Mouse (Mus musculus) cerebellum, postnatal 14 days (tissue): ENCODE data around the gene Stk24.
"Not testable (repeated sequence)": the region's sequence is repeated elsewhere in the genome, so short reads cannot be mapped to it uniquely, and the experiment has no call there.

Experiments used
- DNase-seq, 2 experiments: peaks; one replicate each; pipeline ENCODE4 v3.0.0; 2021; ENCODE audit warnings: mixed read lengths in 2 of 2

Stk24 gene

DNA sequence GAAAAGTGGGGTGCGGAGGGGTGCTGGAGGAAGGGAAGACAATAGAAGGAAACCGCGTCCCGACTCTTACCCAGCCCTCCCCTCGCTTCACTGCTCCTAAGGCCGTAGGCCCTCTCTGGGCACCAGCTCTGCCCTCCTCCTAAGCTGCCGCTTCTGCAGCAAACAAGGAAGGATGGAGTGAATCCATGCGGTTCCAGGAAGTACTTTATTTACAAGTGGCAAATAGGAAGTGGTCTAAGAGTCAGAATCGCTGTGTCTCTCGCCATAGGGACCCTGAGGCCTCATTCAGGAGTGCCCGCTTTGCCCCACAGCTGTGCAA lies at the start of gene Stk24:
Stk24 (minus strand) TSS at position 185 of the 319 bp plus-strand sequence.
- DNase-seq = no peak

DNA sequence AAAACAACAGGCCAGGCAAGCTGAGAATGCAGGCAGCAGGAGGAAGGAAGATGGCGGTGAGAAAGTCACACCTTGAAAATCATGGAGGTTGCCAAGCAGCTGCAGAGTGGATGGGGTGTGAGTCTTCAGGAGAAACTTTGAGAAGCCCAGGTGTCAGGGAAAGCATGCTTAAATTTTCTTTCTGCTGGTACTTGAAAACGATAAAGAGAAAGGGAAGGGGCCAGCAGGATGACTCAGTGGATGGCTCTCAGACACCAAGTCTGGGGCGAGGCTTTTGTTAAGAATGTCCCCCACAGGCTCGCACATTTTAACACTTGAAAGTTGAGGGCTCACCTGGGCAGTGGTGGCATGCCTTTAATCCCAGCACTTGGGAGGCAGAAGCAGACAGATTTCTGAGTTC lies 48.3 kb upstream of the Stk24 start:
- DNase-seq = no peak

DNA sequence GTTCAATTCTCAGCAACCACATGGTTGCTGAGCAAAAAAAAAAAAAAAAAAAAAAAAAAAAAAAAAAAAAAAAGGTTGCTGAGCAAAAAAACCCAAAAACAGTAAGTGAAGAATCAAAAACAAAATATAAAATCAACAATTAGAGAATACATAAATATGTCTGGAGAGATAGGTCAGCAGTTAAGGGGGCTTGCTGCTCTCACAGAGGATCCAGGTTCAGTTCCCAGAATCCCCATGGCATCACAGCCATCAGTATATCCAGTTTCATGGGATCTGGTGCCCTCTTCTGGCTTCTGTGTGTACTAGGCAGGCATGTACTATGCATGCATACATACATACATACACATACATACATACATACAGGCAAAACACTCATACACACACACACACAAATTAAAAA lies 46.9 kb upstream of the Stk24 start:
- no peak for DNase-seq

DNA sequence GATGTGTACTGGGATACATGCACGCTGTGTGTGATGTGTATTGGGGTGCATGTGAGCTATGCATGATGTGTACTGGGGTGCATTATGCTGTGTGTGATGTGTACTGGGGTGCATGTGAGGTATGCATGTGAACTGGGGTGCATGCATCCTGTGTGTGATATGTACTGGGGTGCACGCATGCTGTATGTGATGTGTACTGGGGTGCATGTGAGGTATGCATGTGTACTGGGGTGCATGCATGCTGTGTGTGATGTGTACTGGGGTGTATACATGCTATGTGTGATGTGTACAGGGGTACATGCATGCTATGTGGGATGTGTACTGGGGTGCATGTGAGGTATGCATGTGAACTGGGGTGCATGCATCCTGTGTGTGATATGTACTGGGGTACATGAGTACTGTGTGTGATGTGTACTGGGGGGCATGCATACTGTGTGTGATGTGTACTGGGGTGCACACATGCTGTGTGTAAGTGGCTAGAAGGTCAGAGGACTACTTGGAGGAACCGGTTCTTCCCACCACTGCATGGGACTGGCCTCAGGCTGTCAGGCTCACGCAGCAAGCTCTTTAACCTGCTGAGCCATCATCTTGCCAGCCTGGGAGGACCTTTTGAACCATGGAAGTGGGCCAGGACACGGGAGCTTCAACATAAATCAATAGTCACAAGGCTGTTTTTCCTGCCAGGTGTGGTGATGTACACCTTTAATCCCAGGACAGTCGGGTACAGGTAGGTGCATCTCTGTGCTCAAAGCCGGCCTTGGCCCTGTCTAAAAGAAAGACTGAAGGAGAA lies 45.4 kb upstream of the Stk24 start:
- DNase-seq = no peak

DNA sequence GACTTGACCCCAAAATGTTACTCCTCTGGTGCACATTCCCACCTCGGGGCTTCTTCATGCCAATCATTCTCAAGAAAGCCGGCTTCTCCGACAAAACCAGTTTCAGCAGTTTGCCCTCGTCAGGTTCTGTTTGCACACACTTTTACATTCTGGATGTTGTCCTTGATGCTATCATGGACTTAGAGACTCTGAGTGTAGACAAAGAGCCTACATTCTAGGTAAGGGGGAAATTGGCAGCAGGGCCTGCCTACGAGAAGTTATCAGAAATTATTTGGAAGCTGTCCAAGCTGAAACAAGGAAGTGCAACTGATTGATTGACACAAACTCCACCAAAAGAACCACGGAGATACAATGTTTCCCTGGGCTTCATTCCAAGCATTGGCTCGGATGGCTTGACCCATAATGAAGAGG lies 43.5 kb upstream of the Stk24 start:
- no peak for DNase-seq

DNA sequence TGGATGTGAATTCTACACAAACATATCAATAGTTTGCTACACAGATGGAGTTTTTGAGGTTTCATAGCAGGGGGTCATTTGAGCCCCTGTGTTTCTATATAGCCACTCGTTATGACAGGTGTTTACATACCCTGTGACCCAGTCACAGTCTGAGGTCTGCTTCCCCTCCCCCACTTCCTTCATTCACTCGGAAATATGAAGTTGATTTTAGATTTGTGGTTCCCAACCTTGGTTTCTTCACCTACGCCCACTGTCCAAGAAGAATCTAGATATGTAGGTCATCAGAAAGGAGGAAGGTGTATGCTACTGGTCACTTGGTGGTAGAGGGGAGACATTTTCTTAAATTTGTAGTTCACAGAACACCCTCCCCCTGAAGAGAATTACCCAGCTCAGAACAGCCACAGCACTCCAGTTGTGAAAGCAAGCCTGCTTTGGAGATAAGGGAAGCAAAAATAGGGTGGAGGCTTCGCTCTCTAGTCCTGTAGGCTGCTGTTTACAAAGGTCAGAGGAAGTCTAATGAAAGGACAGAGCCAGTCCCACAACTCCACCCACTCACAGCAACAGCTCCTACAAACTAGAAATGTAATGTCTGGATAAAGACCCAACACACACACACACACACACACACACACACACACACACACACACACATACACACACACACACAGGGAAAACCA lies 43.0 kb upstream of the Stk24 start:
- no peak for DNase-seq

DNA sequence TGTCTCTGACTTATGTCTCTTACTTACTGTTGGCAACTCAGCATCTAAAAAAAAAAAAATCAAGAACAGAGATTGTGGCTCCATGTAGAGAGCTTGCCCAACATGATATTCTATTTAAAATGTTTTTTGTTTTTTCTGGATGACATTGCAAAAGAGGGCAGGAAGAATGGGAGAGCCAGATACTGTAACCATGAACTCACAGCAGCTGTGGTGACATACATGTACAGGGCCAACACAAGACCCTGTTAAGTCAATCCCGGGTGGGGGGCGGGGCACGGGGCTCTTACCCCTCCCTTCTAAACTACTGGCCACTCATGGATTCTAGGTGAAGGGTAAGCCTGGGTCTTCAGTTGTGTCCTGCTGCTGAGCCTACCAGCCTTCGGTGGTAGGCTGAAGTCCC lies 42.2 kb upstream of the Stk24 start:
- no peak for DNase-seq

DNA sequence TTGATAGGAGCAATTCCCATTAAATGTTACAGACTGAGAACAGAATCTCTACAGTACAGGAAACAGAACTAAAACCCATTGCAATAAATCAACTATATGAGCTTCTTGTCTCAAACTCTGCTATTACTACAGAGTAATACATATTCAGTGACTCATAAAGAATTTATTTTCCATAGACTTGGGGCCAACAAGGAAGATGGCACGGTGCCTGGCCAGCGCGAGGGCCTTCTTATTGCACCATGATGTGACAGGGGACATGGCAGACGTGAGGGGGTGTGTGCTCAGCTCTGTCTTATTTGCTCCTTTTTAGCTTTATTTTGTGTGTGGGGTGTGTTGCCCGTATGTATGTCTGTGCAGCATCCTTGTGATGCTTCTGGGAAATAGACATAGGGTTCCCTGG lies 37.8 kb upstream of the Stk24 start:
- DNase-seq = no peak

DNA sequence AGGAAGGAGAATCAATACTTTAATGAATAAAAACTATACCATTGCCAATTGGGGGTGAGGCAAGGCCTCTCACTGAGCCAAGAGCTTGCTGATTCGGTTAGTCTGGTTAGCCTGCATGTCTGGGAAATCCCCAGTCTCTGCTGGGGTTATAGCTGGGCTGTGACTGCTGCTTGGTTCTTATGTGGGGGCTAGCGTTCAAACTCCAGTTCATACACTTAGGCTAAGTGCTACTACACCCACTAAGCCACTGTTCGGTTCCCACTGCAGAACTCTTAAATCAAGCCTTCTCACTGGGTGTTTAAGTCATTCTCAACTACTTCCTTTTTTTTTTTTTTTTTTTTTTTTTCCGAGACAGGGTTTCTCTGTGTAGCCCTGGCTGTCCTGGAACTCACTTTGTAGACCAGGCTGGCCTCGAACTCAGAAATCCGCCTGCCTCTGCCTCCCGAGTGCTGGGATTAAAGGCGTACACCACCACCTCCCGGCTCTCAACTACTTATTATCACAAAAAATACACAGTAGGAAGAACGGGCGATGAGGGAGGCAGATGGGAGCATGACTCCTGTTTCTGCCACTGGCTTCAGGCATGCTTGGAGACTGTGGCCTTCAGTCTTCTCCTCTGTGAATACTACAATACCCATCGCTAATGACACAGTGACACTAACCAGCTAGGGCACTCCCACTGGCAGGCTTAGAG lies 37.0 kb upstream of the Stk24 start:
- DNase-seq = no peak

DNA sequence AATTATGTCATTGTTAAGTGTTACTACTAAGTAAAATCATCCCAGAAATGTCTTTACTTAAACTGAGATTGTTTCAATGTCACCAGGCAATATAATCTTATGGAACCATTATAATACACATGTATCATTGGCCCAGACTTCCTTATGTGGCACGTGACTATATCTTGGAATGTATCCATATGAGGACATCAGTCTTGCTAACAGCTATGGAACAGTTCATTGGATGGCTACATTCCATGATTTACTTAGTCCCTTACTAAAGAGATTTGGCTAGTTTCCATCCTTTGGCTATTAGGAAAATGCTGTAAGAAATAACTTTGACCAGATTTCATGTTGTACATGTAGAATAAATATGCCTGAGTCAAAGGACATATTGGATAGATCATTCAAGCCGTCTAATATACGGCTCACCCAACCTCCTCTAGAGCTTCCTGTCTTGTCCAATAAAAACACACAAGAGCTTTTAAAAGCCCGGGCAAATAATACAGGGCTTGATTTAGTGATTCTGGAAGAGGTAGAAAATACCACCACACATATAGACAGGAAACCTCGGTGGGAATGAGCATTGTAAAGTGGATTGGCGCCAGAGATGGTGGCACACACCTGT lies 34.9 kb upstream of the Stk24 start:
- DNase-seq = no peak

DNA sequence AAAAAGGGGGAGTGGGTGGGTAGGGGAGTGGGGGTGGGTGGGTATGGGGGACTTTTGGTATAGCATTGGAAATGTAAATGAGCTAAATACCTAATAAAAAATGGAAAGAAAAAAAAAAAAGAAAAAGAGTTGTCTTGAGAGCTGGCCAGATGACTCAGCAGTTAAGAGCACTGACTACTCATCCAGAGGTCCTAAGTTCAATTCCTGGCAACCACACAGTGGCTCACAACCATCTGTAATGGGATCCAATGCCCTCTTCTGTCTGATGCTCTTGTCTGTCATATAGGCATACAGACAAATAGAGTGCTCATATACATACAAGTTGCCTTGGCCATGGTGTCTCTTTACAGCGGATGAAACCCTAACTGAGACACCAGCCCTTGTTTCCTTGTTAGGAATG lies 33.9 kb upstream of the Stk24 start:
- not testable (repeated sequence) for DNase-seq

DNA sequence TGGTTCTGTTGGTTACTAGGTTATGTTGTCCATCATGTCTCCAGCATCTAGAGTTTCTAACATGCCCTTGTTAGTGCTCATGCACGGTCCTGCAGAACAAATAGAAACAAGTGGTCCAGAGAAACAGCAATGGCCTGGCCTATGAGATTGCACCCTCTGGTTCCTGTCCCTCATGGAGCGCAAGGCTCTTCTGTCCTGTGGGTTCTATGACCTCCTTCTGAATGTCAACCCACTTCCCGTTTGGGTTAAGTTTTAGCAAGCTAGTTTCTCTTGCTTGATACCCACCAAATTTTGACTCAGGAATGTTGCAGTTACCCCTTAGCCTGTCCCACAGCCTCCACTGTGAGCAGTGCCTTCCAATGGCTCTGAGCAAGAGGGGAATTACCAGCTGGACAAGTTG lies 29.1 kb upstream of the Stk24 start:
- DNase-seq = no peak

DNA sequence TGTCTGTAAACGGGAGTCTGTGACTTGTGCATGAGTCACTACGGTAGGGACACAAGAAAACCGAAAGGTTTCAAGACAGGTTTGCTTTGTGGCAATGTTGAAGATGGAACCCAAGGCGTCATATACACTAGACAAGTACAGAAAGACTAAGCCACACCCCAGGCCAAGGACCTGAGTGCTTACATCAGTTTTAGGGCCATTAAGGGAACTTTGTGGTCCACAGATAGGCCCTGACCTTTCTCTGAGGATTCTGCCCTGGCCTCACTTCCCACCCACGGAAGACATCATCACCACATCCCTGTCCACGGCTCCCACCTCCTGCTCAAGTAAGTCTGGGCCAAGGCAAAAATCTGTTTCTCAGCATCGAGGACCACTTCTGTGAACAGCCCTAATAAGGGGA lies 27.1 kb upstream of the Stk24 start:
- no peak for DNase-seq

DNA sequence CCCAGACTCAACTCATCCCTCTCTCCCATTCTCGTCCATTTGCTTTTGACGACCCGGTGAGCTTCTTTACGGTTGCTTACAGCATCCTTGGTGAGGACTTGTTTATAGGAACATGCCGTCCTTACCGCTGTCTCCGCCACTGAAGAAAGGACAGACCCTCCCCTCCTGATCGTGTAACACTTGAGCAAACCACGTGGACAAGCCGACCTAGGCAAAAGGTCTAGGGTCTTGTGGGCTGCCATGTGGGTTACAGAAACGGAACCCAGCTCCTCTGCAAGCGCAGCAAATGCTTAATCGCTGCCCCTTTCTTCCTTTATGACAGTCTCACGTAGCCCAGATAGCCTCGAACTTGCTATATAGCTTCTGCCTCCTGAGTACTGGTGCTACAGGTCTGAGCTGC lies 25.7 kb upstream of the Stk24 start:
- DNase-seq = no peak

DNA sequence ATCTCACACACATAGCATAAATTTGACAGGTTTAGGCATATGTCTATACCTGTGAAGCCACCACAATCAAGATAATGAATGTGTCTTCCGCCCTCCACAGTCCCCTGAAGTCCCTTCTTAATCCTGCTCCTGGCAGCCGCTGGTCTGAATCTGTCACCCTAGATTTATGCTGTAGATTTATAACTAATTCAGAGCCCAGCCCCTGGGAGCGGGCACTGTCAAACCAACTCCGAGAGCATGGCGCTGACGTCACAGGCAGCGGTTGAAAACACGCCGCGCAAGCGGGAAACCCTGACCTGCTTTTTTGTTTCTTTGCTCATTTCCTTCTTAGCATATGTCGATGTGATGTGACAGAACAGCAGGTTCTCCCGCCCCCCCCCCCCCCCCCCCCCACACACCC lies 25.3 kb upstream of the Stk24 start:
- peak; percentile 17 to 19 for DNase-seq

DNA sequence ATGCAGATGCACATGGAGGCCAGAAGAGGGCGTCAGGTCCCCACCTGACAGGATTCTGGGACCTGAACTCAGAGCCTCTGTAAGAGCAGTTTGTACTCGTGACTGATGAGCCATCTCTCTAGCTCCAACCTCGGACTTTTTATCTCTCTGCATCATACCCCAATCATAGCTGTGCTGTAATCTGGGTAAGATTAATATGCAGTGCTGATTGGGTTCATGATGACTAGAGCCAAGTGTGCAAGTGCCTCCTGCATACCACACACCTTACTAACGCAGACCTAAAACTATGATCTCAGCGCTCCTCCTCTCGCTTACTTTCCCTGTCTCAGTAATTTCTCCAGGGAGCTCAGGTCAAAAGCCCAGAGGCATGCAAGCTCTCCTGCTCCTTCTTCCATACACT lies 19.9 kb upstream of the Stk24 start:
- no peak for DNase-seq

DNA sequence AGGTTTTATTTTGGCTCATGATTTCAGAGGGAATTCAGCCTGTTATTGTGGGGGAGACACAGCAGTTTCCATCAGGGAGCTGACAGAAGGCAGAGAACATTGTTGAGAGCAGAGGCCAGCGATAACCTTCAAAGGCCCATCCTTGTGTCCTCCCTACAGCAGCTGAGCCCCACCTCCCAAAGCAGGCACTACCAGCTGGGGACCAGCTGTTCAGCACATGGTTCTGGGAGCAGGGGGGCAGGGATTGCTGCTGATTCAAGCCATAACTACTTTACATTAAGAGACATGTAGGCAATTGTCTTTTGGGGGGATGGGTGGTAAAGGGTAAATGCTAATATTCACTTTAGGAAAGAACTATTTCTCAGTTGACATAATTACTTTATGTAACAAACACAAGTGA lies 17.7 kb upstream of the Stk24 start:
- no peak for DNase-seq

DNA sequence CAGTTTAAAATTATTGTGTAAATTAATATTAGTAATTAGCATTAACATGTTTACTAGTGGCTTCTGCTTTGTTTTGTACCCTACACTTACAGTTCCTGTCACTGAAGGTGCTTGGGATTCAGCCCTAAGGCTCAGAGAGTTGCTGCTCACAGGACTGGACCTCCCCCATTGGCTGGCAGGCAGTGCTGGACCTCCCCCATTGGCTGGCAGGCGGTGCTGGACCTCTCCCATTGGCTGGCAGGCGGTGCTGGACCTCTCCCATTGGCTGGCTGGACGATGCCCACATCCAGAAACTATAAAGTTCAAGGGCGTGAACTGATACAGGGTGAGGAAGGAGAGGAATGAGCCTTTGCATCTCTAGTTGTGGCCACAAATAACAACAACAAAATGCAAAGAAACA lies 15.3 kb upstream of the Stk24 start:
- DNase-seq = no peak

DNA sequence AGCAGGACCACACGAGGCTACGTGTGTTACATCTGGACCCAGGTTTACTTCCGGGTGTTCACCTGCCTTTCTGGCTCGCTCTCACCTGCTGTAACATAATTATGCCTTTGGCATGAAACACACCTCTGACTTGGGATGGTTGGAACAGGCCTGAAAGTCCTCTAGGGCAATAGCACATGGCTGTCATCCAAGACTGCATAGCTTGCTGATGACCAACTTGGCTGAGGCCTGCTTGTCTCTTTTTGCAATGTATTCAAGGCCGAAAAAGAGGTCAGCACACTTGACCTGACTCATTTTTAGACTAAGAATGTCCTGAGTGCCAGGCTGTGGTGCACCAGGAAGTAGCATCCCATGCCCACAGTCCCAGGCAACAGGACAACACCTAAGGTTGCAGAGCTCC lies 12.1 kb upstream of the Stk24 start:
- DNase-seq = peak; percentile 27 to 47

DNA sequence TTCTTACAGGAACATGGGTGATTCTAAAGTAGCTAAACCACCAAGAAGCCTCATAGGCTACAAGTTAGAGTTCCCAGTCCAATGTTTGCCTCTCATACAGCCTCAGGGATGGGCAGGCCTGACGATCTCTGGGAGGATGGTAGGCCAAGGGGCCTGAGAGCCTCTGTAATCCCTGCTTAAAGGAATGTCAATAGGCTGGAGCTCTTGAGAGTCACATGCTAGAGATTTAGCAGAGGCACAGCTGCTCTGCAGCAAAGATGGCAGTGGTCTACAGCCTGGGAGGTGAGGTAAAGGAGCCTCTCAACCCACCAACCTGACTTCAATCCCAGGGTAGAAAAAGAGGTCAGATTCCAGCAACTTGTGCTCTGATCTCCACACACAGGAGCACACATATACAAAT lies 7.9 kb upstream of the Stk24 start:
- DNase-seq = no peak

DNA sequence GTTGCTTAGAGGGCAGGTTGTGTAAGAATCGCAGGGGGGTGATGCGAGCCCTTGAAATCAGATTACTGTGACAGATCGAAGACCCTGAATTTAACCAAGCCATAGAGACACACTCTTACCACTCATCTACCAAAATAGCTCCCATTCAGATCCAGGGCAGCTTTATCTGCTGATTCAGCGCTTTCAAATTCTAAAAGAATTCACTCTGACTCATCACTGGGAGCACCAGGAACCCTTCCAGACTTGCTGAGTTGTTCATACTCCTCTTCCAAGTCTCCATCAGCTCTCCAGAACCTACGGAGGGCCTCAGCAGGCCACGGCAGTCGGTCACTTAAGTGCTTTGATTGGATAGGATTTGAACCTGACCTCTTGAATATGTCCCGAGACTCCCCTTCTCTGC lies 5.6 kb upstream of the Stk24 start:
- DNase-seq = no peak

DNA sequence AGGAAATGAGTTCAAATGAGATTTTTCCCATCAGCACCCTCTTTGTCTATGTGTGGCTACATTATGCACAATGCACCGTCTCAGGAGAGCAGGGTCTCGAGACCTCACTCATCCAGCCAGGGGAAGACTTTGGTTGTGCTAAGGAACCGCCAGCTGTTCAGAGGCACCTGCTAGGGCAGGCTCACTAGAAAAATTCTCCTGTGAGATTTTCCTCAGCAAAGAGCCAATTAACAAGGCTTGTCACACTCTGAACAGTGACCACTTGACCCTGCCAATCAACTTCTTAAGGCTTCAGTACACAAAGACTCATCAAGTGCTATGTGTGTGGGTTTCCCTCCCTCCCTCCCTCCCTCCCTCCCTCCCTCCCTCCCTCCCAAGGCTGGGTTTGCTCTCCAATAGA lies 4.0 kb upstream of the Stk24 start:
- no peak for DNase-seq

DNA sequence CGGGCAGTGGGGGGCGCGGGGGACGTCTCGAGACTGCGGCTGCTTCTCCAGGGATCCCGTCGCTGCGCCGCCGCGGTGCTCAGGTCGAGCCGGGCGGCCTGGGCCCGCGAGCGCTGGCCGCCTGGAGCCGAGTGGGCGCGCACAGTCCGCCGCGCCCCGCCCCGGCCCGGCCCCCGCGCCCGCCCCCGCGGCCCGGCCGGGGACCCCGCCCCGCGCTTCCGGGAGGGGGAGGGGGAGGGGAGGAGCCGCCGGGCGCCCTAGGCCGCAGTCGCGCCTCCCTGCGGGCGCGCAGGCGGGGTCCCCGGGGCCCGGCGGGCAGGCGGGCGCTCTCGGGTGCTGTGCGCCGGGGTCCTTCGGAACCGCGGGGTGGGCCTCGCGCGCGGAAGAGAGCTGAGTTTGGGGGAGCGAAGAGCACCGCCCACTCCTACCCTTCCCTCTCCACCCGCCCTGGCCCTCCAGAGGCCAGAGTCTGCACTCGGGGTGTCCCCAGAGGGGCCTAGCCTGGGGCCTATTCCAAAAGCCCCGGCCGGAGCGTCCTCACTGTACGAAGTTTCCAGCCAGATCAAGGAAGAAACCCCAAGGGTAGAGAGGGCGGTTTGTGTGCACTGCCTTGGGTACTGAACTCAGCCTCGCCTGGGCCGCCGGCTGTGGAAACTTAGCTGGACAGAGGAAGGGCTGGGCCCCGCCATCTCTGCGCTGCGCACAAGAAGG lies 540 bp downstream of the Stk24 start:
- peak; percentile 69 to 84 for DNase-seq
